ENCODE assay signal across 13 mouse cellular contexts in the genomic region with DNA sequence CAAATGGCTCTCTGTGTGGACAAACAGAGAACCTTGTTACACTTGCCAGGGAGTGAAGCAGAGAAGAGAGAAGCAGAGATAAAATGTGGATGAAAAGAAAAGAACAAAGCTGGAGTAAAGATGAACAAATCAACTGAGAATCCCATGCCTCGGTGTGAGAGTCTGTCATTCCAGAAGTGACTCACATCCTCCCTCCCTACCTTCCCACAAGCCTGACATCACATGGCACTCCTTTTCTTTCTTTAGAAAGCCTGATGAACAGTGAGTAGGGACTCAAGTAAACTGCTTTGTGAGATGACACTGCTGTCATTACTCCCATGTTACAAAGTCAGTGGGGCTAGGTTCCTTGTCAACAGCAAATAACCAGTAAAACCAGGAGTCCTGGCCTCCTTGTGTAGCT.
"Had no signal": no experiment of that assay in that cellular context is flagged by ENCODE, and none has a peak within 500 bp of the region (broad histone marks: within the 10 kb centered on the region; RNA-seq: fewer than 3 reads in every experiment).

No protein-coding gene starts in this region.

- H3K9ac ChIP-seq: kidney, embryonic 15.5 days; limb, embryonic 12.5 days; liver, embryonic 13.5 days; liver, postnatal 0 days; lung, embryonic 15.5 days; midbrain, embryonic 15.5 days; stomach, embryonic 15.5 days had no signal

- H3K27me3 ChIP-seq: kidney, embryonic 15.5 days; limb, embryonic 12.5 days; liver, embryonic 13.5 days; lung, embryonic 15.5 days; midbrain, embryonic 15.5 days; stomach, embryonic 15.5 days had no signal

- H3K36me3 ChIP-seq: kidney, embryonic 15.5 days; limb, embryonic 12.5 days; liver, embryonic 13.5 days; lung, embryonic 15.5 days; midbrain, embryonic 15.5 days; stomach, embryonic 15.5 days had no signal

- H3K4me1 ChIP-seq: kidney, embryonic 15.5 days; limb, embryonic 12.5 days; liver, embryonic 13.5 days; lung, embryonic 15.5 days; midbrain, embryonic 15.5 days; stomach, embryonic 15.5 days had no signal

- H3K9me3 ChIP-seq: kidney, embryonic 15.5 days; limb, embryonic 12.5 days; liver, embryonic 13.5 days; lung, embryonic 15.5 days; midbrain, embryonic 15.5 days; stomach, embryonic 15.5 days had no signal

- DNase-seq: kidney, adult 2 months; kidney, postnatal 14 days; liver; liver, embryonic 13.5 days; liver, postnatal 0 days; lung, postnatal 36 days; thymus, postnatal 4 days had no signal

- H3K27ac ChIP-seq: kidney, embryonic 15.5 days; limb, embryonic 12.5 days; liver, embryonic 13.5 days; lung, embryonic 15.5 days; midbrain, embryonic 15.5 days; stomach, embryonic 15.5 days had no signal

- H3K4me3 ChIP-seq: kidney, embryonic 15.5 days; limb, embryonic 12.5 days; liver, embryonic 13.5 days; lung, embryonic 15.5 days; midbrain, embryonic 15.5 days; stomach, embryonic 15.5 days had no signal

- H3K4me2 ChIP-seq: kidney, embryonic 15.5 days; limb, embryonic 12.5 days; liver, embryonic 13.5 days; lung, embryonic 15.5 days; midbrain, embryonic 11.5 days; midbrain, embryonic 15.5 days; stomach, embryonic 15.5 days had no signal

- ATAC-seq: liver, postnatal 0 days; midbrain, embryonic 15.5 days had no signal
